Mouse (Mus musculus) embryo, embryonic 10 days (tissue): ENCODE results near the gene Rad23a.

Source experiments
- DNase-seq: peaks from one replicate; pipeline ENCODE4 v3.0.0-alpha.2; 2015; ENCODE audit warnings: low spot score

Rad23a gene

DNA sequence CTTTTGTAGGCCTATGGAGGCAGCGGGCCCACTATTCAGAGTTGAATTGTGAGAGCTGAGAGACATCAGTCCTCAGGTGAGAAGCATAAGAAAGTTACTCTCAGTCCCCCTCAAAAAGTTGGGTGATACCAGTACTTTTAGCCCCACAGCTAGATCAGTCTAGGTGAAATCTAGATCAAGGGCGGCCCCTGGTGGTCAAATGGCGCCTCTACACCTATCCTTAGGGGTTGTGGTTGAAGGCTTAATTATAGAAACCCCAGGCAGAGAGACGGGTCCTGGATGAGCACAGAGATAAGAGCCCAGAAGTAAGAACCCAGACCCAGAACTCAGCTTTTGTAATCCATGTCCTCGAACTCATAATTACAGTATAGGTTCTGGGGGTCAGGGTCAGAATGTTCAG, 27.4 kb downstream of the Rad23a start:
- peak; percentile 80 for DNase-seq

GRCm38 (mm10) chr8:84811303-84811702, 29.2 kb downstream of the Rad23a start:
- no peak for DNase-seq

DNA sequence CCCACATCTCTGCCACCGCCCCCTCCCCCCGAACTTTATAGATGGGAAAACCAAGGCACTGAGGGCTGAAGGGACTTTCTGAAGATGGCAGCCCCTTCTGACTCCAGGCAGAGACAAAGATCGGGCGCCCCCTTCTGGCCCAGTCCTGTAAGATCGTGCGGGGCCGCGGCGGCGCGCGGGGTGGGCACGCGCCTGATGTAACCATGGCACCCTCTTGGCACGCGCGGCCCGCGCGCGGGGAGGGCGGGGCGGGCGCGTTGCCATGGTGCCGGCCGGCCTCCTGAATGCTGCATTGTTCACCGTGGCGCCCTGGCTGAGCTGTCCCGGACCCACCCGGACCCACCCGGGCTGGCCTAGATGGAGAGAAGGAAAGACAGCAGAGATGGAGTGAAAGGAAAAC, 29.6 kb downstream of the Rad23a start:
- DNase-seq = peak; percentile 78

GRCm38 (mm10) chr8:84809941-84810280, 30.6 kb downstream of the Rad23a start:
- DNase-seq = no peak

DNA sequence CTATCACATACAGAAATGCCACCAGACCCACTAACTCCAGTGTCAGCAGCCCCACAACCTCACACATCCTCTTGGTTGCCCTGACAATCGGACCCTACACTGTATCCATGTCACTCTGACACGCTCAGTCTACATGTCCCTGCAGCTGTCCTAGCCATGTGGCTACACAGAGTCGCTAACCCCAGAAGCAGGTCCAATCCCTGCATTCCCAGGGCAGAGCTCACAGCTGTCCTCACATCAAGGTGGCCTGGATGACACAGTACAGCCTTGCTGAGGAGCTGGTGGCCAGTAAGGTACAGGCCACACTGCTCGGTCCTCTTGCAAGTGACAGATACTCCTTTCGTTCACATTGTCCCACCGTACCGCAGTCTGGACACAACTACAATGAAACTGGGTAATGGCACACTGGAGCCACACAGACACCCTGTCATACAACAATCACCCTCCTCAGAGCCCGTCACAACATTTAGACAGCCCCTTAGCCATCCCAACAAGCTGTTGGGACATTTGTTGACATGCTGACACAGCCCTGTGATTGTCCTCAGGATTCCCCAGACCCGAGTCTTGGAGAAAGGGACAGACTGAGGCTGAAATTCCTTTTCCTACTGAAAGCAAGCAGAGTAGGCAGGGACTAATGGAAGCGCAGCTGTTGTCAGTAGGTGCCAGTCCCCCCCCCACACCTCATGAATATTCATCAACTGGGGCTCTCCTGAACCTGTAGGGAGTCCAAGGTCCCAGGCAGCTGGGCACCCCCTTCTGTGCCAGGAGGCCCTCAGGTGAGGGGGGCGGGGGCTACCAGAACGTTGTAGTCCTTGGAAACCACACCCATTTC, 31.1 kb downstream of the Rad23a start:
- no peak for DNase-seq

- DNase-seq = no peak
Observed at GRCm38 (mm10) chr8:84806031-84806430, 34.4 kb downstream of the Rad23a start.

DNA sequence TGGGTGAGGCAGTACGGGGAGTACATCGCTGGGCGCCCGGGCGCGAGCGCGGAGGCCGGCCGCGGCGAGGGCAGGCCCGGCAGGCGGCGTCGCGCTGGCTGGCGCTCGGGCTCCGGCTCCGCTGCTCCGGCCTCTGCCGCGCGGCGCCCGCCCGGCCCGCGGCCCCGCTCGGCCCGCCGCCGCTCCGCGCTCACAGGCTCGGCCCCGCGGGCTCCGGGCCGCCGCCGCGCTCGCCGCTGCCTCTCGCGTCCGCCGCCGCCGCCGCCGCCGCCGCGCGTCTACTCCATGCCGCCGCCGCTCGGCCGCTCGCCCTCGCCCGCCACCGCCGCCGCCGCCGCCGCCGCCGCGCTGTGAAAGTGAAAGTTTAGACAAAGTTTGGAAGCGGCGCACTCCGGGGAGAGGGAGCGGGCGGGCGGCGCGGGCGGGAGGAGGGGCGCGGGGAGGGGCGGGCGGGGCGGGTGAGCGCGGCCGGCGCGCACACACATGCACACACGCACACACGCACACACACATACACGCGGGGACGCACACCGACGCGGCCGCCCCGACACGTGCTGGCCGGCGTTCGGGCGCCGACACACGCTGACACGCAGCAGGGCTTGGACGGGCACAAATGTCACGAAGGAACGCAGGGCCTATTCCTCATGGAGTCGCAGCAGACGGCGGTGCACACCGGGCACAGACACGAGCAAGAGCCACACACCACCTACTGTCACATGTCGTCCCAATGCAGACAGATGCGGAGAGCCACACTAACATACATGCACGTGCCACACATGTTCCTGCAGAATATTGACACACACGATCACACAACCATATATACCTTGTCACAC, 40.2 kb downstream of the Rad23a start, which contains the start of gene Nfix:
Nfix (minus strand) TSS at position 346 of the 833 bp plus-strand sequence.
- DNase-seq = peak; percentile 58

DNA sequence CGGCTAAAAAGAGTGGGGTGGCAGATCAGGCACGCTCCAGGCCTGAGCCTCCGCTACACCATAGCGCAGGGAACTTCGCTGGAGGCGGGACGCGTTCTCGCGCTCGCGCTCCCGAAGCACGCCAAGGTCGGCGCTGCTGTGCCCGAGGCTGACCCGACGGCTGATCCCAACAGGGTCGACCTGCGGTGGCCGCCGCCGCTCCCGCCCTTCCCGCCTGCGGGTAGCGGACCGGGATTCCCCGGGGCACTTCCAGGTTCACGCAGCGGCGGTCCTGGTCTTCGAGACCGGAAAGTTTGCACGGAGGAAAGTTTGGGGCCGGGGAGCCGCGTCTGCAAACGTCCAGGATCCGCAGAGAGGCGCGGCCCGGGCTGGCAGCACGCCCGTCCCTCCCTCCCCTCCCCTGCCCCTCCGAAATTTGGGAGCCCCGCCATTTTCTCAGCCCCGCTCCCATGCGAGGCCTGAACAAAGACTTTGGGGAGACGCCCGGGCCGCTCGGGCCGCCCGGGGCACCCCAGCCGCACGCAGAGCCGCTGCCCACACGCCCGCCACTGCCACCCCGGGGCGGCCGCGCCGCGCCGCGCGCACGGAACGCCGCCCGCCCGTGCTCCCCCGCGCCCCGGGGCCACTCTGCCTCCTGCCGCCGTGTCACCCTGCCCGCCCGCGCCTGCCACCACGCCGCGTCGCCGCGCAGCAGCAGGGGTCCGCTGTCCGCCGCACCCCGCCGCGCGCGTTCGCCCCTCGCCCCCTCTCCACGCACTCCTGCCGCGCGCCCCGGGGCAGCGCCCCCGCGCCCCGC, 41.1 kb downstream of the Rad23a start:
- peak; percentile 63 for DNase-seq

- no peak for DNase-seq
Observed at GRCm38 (mm10) chr8:84798446-84799135, 41.9 kb downstream of the Rad23a start.

GRCm38 (mm10) chr8:84797971-84798370, 42.5 kb downstream of the Rad23a start:
- no peak for DNase-seq

DNA sequence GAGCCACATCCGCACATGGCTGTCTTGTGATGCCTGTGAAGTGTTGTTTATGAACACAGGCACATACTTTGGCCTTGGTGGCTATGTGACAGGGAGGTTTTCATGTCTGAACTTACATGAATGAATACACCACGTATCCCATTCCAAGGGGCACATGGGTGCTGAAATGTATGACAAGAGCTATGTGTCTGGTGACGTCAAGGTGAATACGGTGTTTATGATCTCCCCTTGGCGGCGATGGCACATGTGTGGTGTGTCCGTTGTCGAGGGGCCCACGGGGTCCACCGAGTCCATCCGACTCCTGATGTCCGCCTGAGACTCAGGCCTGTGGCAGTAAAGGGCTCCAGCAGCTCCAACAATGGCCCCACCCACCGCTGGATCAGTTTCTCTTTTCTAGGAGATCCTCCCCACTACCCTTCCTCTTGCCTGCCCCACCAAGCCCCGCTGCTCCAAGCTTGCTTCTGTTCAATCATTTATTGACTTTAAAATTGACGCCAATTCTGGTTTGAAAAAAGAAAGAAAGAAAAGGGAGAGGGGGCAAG, 43.1 kb downstream of the Rad23a start:
- no peak for DNase-seq

- DNase-seq = no peak
Observed at GRCm38 (mm10) chr8:84794486-84794885, 46.0 kb downstream of the Rad23a start.

- DNase-seq = no peak
Observed at GRCm38 (mm10) chr8:84793791-84794485, 46.5 kb downstream of the Rad23a start.

DNA sequence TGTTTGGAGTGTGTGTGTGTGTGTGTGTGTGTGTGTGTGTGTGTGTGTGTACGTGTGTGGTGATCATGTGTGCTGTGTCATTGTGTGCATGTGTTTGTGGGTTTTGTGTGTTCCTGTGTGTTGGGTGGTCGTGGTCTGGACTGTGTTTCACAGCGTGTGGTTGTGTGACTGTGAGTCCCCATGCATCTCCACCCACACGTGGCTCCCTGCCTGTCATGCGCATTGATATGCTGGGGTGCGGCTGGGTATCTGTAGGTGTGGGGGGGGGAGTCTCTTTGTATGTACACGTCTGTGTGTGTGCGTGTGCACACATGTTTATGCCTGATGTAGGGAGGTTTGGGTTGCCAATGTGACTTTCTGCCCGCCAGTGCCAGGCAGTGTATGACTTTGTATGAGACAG, 47.3 kb downstream of the Rad23a start:
- no peak for DNase-seq

DNA sequence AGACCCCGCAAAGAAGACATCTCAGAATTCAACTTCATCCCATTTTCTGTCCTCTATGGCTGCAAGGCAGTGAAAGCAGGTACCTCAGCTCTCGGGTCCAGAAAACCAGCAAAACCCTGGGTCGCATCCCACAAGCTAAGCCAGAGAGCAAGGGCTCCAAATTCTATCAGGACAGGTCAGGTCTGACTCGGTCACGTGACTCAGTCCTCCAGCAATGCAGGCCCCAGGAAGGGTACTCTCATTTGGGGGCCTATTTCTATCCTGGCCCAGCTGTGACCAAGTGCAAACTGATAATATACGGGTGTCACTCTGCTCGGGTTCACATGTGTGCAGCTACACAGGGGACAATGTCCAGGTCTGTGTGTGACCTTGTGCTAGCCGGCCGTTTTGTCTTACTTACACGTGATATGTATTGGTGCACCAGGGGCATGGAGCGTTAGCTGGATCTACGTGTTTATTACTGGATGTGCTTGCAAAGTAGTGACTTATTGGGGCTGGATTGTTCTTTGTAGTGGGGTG, 48.0 kb downstream of the Rad23a start:
- no peak for DNase-seq

GRCm38 (mm10) chr8:84790537-84790936, 49.9 kb downstream of the Rad23a start:
- no peak for DNase-seq

- DNase-seq = no peak
Observed at GRCm38 (mm10) chr8:84789855-84790486, 50.5 kb downstream of the Rad23a start.

GRCm38 (mm10) chr8:84789345-84789744, 51.1 kb downstream of the Rad23a start:
- no peak for DNase-seq

DNA sequence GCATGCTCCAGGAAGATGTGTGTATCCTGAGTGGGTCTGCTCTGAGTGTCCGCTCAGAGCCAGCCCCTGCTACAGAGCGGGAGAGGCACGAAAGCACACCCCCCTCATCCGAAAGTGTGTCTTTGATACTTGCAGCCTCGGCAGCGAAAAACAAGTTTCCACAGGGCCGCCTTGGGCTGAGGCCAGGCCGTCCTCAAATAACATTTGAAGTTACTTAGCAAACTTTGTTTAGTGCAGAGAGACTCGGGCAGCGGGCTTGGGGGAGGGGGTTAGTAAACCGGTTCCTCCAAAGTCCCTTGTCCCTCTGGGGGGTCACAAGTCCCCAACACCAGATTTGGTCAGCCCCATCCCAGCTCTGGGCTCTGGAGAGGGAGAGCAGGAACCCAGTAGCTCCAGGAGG, 51.6 kb downstream of the Rad23a start:
- DNase-seq = no peak
